Mouse (Mus musculus): ENCODE measurements around the gene Kirrel3.

GRCm38 (mm10) chr9:34961171-34961570, 475.5 kb downstream of the Kirrel3 start:
- no peak for TF ChIP-seq POLR2A (IDR thresholded peaks at IDR 0.05; ENCODE audit: borderline replicate concordance, low read depth, low read length)
- no peak for TF ChIP-seq CTCF (IDR thresholded peaks at IDR 0.05; ENCODE audit: low read depth, low read length)
